Mouse (Mus musculus) liver, adult 2 months (tissue): ENCODE results near the gene Qrich2.

Experiments used
- CTCF ChIP-seq: fragments of 200-500 bp; IDR thresholded peaks from 2 replicates; pipeline ENCODE4 v1.5.1; 2011; ENCODE audit warnings: low read depth, low read length, control low read depth
- POLR2A ChIP-seq: fragments of 200-500 bp; IDR thresholded peaks from 2 replicates; pipeline ENCODE4 v1.6.1; 2011; ENCODE audit warnings: low read length, control low read depth; ENCODE audit not compliant: insufficient read depth; ENCODE audit errors: extremely low read depth

DNA sequence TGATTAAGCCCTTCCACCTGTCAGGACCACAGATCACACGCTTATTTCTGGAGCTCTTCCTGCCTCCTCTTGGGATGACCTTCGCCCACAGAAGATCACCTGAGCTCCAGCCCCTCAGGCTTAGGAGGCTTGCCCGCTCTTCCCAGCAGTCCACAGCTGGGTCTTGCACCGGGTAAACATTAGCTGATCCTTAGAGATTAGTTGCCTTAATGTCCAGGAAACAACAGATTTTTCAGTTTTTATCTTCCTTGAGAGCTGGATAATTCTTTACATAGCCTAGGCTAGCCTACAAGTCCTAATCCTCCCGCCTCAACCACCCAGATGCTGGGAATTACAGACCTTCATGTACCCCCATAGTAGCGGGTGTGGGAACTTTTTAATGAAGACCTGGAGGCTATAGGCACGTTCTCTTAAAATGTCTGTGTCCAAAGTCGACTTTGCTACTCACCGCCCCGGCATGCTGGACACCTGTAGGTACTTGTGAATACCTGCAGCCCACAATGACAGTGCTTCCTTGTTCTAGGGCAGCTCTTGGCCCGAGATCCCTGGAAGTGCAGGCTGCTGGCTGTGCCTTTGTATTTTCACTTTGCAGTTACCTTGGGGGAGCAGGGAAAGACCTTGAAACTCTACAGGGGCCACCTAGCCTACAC, 34.5 kb downstream of the Qrich2 start:
- TF ChIP-seq CTCF = no peak
- TF ChIP-seq POLR2A = no peak
